Mouse (Mus musculus) layer of hippocampus, adult 18-20 months (tissue): ENCODE measurements around the gene Dcp1b. TPM values are rescaled to one million over a fixed set of nuclear protein-coding genes. Genes with fewer than 3 reads are reported as not detected.
A peak's percentile ranks its signal among the peaks of the same experiment; 100 is the strongest.
"Not testable (repeated sequence)": the region's sequence is repeated elsewhere in the genome, so short reads cannot be mapped to it uniquely, and the experiment has no call there.

Experiments used
- DNase-seq, 2 experiments: peaks; one replicate each; pipeline ENCODE4 v3.0.0; 2022; ENCODE audit warnings: low spot score in 2 of 2
- total RNA-seq, 2 experiments: library from RNA; stranded (reverse); gene quantifications; 2 replicates each; pipeline ENCODE4 v1.2.3; 2021

Dcp1b gene
- total RNA-seq, 2 experiments from 2014 or later: 16.9 to 18.7 TPM

GRCm38 (mm10) chr6:119194161-119194560 lies 19.1 kb downstream of the Dcp1b start:
- DNase-seq: no peak

- DNase-seq: no peak
Measured at GRCm38 (mm10) chr6:119194601-119195000, 19.5 kb downstream of the Dcp1b start.

- no peak for DNase-seq
Measured at GRCm38 (mm10) chr6:119196382-119197305, 21.6 kb downstream of the Dcp1b start, which contains the start of gene Cacna1c. Gene Cacna1c, minus strand, starts transcription at chr6:119196418.

- peak in 1 of 2 experiments; percentile 69 for DNase-seq
Measured at GRCm38 (mm10) chr6:119198534-119199273, 23.7 kb downstream of the Dcp1b start.

DNA sequence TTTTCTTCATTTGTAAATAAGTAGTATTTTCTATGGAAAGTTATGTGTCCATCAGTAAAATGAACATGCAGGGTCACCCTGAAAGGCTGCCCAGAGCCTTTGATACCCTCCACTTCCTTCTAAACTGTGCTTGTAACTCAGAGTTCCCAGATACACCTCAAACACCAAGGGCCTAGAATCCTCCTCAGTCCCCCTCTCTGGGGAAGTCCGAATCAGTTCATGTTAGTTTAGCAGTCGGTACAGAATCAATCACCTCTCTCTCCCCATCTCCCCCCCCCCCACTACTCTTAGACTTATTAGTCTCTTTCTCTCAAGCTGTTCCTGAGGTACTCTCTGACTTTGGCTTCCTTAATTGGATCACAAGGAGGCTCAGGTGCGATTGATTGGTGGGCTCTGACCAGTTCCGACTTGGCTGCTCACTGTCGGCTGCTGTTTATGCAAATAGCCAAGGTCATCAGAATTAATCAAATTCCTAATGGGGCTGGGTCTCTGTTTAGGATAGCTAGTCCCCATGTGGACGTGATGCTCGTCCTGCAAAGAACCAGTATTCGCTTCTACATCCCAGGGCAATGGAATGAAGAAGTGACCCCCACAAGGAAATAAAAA lies 24.3 kb downstream of the Dcp1b start:
- no peak for DNase-seq

DNA sequence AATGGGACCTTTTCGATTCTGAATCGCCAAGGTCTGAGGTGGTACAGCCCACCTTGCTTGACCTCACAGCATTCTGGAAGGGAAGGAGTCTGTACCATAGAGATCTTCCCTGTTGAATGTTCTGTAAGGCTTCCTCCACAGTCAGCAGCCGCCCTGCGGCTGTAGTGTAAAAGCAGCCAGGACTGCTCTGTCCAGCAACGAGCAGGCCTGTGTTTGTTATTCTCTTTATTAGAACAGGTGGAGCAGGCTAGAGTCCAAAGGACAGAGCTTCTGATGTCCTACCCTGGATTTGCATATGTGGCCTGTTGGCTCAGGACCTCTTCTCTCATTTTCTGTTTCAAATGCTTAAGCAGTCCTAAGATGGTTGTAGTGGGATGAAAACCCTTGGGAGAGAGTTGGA lies 25.3 kb downstream of the Dcp1b start:
- no peak for DNase-seq

DNA sequence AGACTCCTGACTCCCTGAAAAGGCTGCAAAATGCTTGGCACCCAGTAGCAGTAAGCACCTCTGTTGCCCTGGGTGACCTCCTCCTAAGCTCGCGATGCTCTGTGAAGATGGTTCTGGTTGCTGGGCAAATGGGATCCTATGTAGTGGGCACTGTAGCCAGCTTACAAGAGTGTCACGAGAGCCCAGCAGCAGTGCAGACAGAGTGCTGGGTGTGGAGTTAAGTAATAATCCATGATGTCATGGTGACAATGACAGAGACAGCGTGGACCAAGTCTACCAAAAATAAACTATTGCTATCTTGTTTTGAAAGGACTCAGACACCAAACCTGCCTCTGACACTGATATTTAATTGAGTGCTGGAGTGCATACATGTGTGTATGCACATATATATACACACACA lies 26.5 kb downstream of the Dcp1b start:
- no peak for DNase-seq

DNA sequence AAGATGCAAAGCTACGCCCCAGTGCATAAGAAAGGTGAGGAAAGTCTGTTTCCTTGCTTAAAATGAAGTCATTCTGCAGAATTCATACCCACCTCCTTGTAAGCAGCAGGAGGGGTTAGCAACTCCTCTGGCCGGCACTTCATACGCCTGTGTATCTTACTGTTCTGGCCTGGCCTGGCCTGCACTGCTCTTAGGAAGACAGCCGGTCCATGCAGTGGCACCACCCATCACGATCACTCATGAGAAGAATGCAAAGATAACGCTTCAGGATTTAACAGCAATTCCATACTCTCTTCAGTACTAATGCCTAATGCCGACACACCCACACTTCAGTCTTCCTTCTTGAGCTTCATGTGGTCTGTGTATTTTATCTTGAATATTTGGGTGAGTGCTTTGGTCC lies 29.2 kb downstream of the Dcp1b start:
- no peak for DNase-seq

DNA sequence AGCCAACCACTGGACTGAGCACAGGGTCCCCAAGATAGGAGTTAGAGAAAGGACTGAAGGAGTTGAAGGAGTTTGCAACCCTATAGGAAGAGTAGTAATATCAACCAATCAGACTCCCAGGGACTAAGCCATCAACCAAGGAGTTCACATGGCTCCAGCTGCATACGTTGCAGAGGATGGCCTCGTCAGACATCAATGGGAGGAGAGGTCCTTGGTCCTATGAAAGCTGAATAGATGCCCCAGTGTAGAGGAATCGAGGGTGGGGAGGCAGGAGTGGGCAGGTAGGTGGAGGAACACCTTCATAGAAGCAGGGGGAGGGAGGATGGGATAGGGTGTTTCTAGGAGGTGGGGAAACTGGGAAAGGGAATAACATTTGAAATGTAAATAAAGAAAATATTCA lies 29.9 kb downstream of the Dcp1b start:
- DNase-seq: no peak

- DNase-seq: not testable (repeated sequence)
Measured at GRCm38 (mm10) chr6:119206006-119206405, 31.0 kb downstream of the Dcp1b start.

DNA sequence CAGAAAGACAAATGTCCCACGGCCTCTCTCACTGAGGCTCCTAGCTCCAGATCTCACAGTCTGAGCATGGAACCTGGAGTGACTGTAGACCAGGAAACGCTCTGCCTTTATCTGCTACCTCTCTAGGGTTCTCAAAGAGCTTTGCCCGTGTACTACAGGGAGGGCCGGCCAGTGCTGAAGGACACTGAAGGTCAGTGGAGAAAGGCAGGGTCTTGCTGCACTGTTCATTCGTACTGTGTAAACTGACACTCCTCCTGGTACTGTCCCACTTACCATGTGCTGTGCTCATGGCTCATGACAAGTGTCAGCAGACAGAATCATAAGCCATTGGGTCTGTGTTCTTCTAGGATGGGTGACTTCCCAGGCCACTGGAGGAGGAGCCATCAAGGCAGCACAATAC lies 38.3 kb downstream of the Dcp1b start:
- DNase-seq: no peak

DNA sequence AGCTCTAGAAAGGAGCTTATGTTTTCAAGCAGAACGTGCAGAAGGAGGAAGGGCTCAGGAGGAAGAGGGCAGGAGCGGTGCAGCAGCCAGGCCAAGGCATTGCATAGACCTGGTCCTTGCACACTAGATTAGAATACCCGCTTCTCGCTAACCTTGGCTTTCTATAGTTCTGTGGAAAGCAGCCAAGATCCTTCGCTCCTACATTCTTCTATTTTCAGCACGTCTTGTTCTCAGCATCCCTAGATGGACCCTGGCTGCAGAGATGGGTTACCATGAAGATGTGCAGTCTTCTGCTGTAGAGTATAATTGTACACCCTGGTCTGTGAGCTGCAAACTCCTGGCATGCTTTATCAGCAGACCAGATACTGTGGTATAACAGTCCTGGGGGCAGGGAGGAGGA lies 39.1 kb downstream of the Dcp1b start:
- DNase-seq: no peak

- DNase-seq: no peak
Measured at GRCm38 (mm10) chr6:119215040-119215613, 40.1 kb downstream of the Dcp1b start.

DNA sequence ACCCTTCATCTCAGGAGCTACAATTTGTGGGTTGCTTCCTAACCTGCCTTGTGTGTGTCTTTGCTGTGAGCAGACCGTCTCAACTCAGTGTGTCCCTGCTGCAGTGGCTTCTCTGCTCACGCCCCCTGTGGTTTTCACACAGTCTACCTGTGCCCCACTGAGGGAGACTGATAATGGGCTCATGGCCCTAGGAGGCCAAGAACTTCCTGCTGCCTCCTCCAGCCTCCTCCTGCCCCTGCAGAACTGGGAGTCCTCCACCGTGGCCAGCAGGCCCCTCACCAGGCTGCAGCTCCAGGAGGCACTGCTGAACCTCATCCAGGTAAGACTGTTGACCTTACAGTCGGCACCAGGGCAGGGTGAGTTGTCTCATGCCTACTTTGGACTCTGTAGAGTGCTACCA lies 42.6 kb downstream of the Dcp1b start:
- DNase-seq: no peak

DNA sequence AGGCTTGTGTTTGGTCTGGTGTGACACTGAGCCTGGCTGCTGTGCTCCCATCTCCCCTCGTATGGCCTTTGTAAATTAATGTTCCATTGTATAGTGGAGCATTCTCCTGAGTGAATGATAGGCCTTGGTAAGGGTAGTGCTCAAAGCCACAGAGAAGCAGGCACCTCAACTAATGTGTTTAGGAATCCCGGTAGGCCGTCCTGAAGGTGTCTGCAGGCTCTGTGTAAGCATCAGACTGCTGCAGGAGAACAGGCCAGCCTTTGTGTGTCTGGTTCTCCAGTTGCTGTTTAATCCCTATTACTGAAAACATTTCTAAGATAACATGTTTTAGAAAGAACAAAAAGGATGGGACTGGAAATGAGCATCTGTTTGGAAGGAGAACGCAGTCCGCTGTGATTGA lies 43.5 kb downstream of the Dcp1b start:
- DNase-seq: no peak

GRCm38 (mm10) chr6:119219237-119219870 lies 44.3 kb downstream of the Dcp1b start:
- no peak for DNase-seq

DNA sequence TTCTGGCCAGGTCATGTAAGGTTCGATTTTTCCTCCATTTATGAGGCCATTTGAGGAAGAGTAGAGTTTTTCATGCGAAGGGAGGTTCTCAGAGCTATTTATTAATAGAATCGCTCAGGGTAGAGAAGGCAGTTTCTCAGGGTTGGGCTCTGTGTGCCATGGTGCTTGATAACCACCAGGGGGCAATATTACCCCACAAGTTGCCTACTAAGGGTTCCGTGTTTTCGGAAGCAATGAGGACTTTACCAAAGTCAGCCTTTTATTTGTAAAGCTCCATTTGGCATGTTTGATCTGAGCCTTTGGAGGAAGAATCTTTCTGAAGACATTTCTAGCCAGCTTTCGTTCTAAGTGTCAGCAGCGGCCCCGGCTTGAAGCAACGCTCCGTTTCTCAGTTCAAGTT lies 45.2 kb downstream of the Dcp1b start:
- DNase-seq: peak; percentile 44 to 86

DNA sequence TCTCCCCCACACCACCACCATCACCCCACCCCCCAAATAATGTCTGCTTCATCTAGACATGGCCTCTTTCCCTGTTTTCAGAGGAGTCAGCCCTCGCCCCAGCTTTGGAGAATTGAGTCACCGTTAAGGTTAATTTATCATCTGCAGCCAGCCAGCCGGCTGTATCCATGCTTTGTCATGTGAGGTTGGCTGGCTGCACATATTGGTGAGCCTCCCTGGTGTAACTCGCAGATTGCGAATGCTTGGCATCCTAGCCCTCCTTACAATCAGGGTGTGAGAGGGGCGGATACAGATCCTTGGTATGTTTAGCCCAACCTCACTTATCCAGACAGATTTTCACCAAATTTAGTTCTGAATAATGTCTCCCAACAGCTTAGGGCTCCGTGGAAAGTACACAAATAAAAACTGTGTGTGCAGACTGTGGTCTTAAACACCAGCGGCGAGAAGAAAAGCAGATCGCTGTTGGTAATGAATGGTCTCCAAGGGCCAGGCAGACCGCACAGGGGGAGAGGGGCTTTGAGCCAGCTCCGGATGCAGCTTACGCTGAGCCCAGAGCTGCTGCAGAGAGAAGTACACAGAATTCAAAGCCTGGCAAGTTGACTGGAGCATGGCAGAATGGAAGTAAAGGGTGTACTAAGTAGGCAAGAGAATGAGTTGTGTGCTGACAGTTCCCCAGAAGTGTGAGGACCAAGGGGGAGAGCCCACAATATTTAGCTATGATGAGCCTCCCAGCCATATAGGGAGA lies 49.6 kb downstream of the Dcp1b start:
- DNase-seq: peak; percentile 30 to 51

- no peak for DNase-seq
Measured at GRCm38 (mm10) chr6:119225226-119225625, 50.2 kb downstream of the Dcp1b start.

- DNase-seq: no peak
Measured at GRCm38 (mm10) chr6:119225731-119226130, 50.7 kb downstream of the Dcp1b start.
